Mouse (Mus musculus): ENCODE data around the gene Dsn1.

Gene Dsn1

DNA sequence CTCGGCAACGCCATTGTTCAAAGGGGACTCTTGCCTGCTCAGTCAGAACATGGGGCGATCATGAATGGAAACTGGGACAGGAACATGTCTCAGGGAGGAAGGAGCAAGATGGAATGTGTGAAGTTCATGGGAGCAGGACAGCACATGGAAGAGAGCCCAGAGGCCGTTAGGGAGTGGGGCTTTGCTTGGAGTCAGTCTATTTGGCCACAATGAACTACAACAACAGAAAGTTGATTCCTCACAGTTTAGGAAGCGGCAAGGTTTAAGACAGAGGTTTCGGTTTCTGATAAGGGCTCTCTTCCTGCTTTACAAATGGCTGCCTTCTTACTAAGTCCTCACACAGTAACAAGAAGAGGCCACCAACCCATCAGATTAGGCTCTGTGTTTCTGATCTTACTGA, 39.6 kb downstream of the Dsn1 start:
- no peak for DNase-seq

DNA sequence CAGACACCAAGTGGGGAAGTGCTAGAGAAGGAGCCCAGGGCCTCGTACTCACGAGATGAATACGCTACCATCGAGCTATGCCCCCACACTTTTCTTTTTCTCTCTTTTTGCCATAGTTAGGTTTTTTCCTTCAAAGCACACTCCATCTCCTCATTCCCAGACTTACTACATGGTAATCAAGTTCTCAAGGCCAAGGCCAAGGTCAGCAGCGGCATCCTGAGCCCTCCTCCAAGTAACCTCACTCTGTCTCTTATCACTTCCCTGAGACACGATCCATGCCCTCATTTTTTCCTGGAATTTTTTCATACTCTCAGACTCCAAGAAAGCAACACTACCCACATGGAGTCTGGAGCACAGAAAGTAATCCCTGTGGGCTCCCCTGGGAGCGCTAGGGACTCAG, 43.1 kb downstream of the Dsn1 start:
- no peak for DNase-seq

DNA sequence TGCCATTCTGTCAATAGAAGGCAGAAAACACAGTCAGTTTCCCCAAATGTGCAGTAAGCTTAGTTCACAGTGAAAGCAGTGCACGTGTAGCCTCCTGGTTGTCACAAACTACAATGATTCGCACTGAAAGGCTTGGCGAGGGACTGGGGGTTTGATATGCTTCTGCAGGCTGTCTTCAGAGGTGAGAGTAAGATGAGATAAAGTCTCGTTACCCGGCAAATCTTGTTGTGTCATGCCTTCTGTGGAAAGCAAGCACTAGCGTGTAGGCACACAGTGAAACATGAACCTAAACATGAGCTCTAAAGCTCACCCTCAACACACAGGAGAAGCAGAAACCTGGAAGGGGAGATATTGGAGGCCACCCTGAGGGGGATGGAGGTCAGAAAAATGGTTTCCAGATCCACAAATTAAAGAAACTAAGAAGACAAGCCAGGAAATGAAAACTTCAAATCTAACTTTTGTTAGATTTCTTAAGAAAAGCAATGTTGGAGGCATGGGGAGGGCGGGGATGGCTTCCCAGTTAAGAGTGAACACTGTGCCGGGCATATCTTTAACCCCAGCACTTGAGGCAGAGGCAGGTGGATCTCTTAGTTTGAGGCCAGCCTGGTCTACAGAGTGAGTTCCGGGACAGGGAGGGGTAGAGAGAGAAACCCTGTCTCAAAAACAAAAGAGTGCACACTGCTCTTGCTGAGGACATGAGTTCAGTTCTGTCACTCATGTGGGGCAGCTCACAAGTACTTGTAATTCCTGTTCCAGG, 48.3 kb downstream of the Dsn1 start:
- no peak for DNase-seq

DNA sequence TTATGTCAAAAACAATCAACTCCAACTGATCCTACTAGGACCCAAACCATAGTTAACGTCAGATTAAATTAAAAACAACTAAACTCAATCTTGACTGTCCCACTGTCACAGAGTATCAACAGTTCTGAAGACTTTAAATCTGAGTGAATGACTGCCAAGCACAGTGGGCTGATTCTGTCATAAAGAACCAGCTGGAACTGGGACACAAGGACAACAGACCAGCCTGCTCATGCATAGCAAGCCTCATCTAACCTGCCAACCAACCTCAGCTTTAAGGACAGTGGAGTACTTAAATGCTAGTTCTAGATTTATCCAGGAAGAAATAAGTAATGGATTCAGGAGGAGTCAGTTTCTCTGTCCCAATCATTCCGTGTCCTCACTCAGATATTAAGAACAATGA, 49.9 kb downstream of the Dsn1 start:
- no peak for DNase-seq

DNA sequence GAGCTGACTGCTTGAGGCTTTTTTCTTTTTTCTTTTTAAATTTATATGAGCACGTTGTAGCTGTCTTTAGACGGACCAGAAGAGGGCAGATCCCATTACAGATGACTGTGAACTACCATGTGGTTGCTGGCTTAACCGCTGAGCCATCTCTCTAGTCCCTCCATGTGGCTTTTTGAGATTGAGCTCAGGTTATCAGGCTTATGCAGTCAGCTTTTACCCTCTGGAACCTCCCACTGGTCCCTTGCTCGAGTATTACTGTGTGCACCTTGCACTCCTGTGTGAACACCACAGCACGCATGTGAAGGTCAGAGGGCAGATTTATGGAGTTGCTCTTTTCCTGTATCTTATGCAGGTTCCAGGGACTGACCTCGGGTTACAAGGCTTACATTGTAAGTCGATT, 50.6 kb downstream of the Dsn1 start:
- no peak for DNase-seq

DNA sequence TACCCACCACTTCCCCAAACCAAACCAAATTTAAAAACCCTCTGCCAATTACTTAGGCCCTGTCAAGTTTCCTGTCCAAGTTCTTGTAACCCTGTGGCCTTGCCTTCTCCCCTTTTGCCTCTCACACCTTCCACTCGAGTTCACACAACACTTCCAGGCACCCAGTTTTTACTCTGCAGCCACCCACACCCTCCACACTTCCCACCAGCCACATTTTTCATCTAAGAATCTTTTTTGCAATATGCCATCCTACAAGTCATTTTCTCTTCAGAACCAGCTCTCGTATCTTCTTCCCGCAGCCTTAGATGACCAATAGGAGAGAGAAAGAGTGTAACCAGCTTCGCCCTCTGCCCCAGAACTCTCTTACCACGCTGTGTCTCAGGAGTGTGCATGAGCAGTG, 52.5 kb downstream of the Dsn1 start:
- DNase-seq: no peak

DNA sequence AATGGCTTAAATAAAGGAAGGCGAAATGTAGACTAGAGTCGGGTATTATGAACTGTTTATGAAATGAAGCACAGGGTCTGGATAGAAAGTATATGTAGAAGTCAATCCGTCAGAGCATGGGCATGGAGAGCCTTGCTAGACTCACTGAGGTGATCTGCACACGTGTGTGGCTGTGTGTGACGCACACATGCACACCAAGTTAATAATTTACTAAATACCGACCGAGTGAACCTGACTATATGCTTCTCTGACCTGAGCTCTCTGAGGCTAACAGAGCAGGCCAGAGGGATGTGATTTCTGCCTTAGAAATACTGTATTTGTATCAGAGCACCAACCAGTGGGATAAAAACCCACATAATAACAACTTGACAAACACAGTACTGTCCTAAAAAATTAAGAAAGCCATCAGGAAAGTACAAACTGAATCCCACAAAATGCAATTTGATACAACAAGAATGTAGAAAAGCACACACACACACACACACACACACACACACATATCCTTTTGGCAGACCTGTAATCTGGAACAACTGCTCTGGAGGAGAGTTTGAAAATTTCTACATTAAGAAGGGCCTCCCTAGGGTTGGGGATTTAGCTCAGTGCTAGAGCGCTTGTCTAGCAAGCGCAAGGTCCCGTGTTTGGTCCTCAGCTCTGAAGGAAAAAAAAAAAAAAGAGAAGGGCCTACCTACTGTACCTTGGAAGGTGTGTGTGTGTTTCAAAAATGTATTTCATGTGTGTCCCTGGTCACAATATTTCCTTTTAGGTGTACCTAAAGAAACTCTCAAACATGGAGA, 55.5 kb downstream of the Dsn1 start:
- no peak for DNase-seq

DNA sequence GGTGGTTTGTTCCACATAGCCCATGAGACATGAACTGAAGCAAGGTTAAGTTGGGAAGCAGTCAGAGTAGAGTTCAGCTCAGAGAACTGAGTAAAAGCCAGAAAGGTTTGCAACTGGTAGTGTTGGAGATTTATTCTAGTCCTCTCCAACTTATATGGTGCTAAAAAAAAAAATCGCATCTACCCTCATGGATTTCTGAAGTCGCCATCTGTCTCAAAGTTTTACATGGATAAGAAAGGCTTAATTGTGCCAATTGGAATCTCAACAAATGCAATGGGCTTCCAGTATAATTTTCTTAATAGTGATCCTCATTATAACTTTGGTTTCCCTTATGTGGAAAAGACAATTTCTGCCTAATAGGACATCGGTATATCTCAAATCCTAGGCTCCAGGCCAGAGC, 56.1 kb downstream of the Dsn1 start:
- no peak for DNase-seq
